Mouse (Mus musculus) midbrain, embryonic 12.5 days (tissue): ENCODE measurements around the gene Ifngr2. TPM values are rescaled to one million over a fixed set of nuclear protein-coding genes. Genes with fewer than 3 reads are reported as not detected.
"Not testable (repeated sequence)": the region's sequence is repeated elsewhere in the genome, so short reads cannot be mapped to it uniquely, and the experiment has no call there.

Experiments used
- ATAC-seq: fragments of 200-750 bp; cut with Nextera tagmentation; 2 replicates; pipeline ENCODE4 v1.8.0; 2017; ENCODE audit warnings: low read depth, moderate TSS enrichment, moderate library complexity; ENCODE audit not compliant: low FRiP score
- H3K27ac ChIP-seq: fragments of 300-500 bp; sonication (generic); replicated peaks from 2 replicates; pipeline ENCODE4 v1.5.1; 2016; ENCODE audit warnings: mild to moderate bottlenecking
- H3K27me3 ChIP-seq: fragments of 300-500 bp; sonication (generic); 2 replicates; pipeline ENCODE4 v1.6.1; 2016; ENCODE audit warnings: mild to moderate bottlenecking
- H3K36me3 ChIP-seq: fragments of 300-500 bp; sonication (generic); 2 replicates; pipeline ENCODE4 v1.6.1; 2016
- H3K4me1 ChIP-seq: fragments of 300-500 bp; sonication (generic); 2 replicates; pipeline ENCODE4 v1.6.1; 2016
- H3K4me2 ChIP-seq: fragments of 300-500 bp; sonication (generic); replicated peaks from 2 replicates; pipeline ENCODE4 v1.6.1; 2016; ENCODE audit warnings: mild to moderate bottlenecking, moderate library complexity
- H3K4me3 ChIP-seq: fragments of 300-500 bp; sonication (generic); 2 replicates; pipeline ENCODE4 v1.5.1; 2016; ENCODE audit warnings: mild to moderate bottlenecking
- H3K9ac ChIP-seq: fragments of 300-500 bp; sonication (generic); replicated peaks from 2 replicates; pipeline ENCODE4 v1.6.1; 2016; ENCODE audit warnings: mild to moderate bottlenecking, moderate library complexity
- H3K9me3 ChIP-seq: fragments of 300-500 bp; sonication (generic); 2 replicates; pipeline ENCODE4 v1.6.1; 2016; ENCODE audit warnings: mild to moderate bottlenecking
- WGBS: fragments of 180-500 bp; shearing (Covaris S2); methylation state at CpG from one replicate; pipeline ENCODE4 v1.1.7; 2016; 5-methylcytosine and 5-hydroxymethylcytosine counted together
- polyA plus RNA-seq: library from polyadenylated mRNA; unstranded; fragments of >200 nt; fragmentation: Nextera tagmentation; extraction: Ambion mirVana; gene quantifications from 2 replicates; pipeline ENCODE4 v1.2.1, GENCODE M21; 2016

The Ifngr2 gene
- polyA plus RNA-seq, 1 experiment from 2014 or later, result 43.4 TPM

GRCm38 (mm10) chr16:91526274-91526673 is 20.6 kb upstream of the Ifngr2 start:
- no peak overlapping the region for H3K4me2 ChIP-seq
- H3K9me3 ChIP-seq, result no peaks in the 10 kb centered on the region
- 97% methylated on average over 6 of the region's 6 CpGs for WGBS
- H3K9ac ChIP-seq, result no peak overlapping the region
- H3K4me1 ChIP-seq, result no peaks in the 10 kb centered on the region
- H3K27me3 ChIP-seq, result no peaks in the 10 kb centered on the region
- no peaks in the 10 kb centered on the region for H3K36me3 ChIP-seq
- no peak overlapping the region for H3K4me3 ChIP-seq
- no peak overlapping the region for H3K27ac ChIP-seq
- ATAC-seq, result no peak

GRCm38 (mm10) chr16:91527051-91527450 is 19.8 kb upstream of the Ifngr2 start:
- H3K36me3 ChIP-seq, result no peaks in the 10 kb centered on the region
- no peak overlapping the region for H3K4me2 ChIP-seq
- ATAC-seq, result no peak
- no peak overlapping the region for H3K4me3 ChIP-seq
- no peaks in the 10 kb centered on the region for H3K4me1 ChIP-seq
- WGBS, result 79% methylated on average over 10 of the region's 10 CpGs
- H3K9ac ChIP-seq, result no peak overlapping the region
- H3K27me3 ChIP-seq, result no peaks in the 10 kb centered on the region
- no peaks in the 10 kb centered on the region for H3K9me3 ChIP-seq
- H3K27ac ChIP-seq, result no peak overlapping the region

GRCm38 (mm10) chr16:91527500-91527899 is 19.4 kb upstream of the Ifngr2 start:
- no peak for ATAC-seq
- H3K27ac ChIP-seq, result no peak overlapping the region
- H3K27me3 ChIP-seq, result no peaks in the 10 kb centered on the region
- H3K9ac ChIP-seq, result no peak overlapping the region
- H3K9me3 ChIP-seq, result no peaks in the 10 kb centered on the region
- no peak overlapping the region for H3K4me3 ChIP-seq
- WGBS, result 73% methylated on average over 5 of the region's 5 CpGs
- no peak overlapping the region for H3K4me2 ChIP-seq
- no peaks in the 10 kb centered on the region for H3K36me3 ChIP-seq
- no peaks in the 10 kb centered on the region for H3K4me1 ChIP-seq

- Histone ChIP-seq H3K27me3 (no peaks in the 10 kb centered on the region), H3K36me3 (no peaks in the 10 kb centered on the region), H3K9ac (no peak overlapping the region), H3K4me3 (no peak overlapping the region), H3K27ac (no peak overlapping the region), H3K4me2 (no peak overlapping the region), H3K9me3 (no peaks in the 10 kb centered on the region), H3K4me1 (no peaks in the 10 kb centered on the region)
- 86% methylated on average over 9 of the region's 9 CpGs for WGBS
- no peak for ATAC-seq
Observed at GRCm38 (mm10) chr16:91528578-91528977, 18.3 kb upstream of the Ifngr2 start.

- not testable (repeated sequence) for ATAC-seq, H3K36me3 ChIP-seq, H3K27ac ChIP-seq, H3K4me2 ChIP-seq, H3K27me3 ChIP-seq, H3K4me3 ChIP-seq, H3K4me1 ChIP-seq, H3K9me3 ChIP-seq, H3K9ac ChIP-seq
- WGBS, result 70% methylated on average over 4 of the region's 4 CpGs
Observed at GRCm38 (mm10) chr16:91530830-91531229, 16.0 kb upstream of the Ifngr2 start.

GRCm38 (mm10) chr16:91531856-91532255 is 15.0 kb upstream of the Ifngr2 start:
- 91% methylated on average over 6 of the region's 6 CpGs for WGBS
- Histone ChIP-seq H3K4me2 (no peak overlapping the region), H3K4me3 (no peak overlapping the region), H3K9ac (no peak overlapping the region), H3K27me3 (no peaks in the 10 kb centered on the region), H3K4me1 (no peaks in the 10 kb centered on the region), H3K36me3 (no peaks in the 10 kb centered on the region), H3K9me3 (no peaks in the 10 kb centered on the region), H3K27ac (no peak overlapping the region)
- no peak for ATAC-seq

GRCm38 (mm10) chr16:91532429-91532828 is 14.4 kb upstream of the Ifngr2 start:
- H3K9me3 ChIP-seq, result no peaks in the 10 kb centered on the region
- H3K27me3 ChIP-seq, result no peaks in the 10 kb centered on the region
- ATAC-seq, result no peak
- H3K9ac ChIP-seq, result no peak overlapping the region
- H3K4me2 ChIP-seq, result no peak overlapping the region
- H3K4me3 ChIP-seq, result no peak overlapping the region
- no peaks in the 10 kb centered on the region for H3K4me1 ChIP-seq
- 59% methylated on average over 2 of the region's 2 CpGs for WGBS
- H3K27ac ChIP-seq, result no peak overlapping the region
- no peaks in the 10 kb centered on the region for H3K36me3 ChIP-seq

GRCm38 (mm10) chr16:91533097-91534001 is 13.5 kb upstream of the Ifngr2 start:
- 79% methylated on average over 23 of the region's 23 CpGs for WGBS
- Histone ChIP-seq H3K27me3 (no peaks in the 10 kb centered on the region), H3K4me2 (no peak overlapping the region), H3K36me3 (no peaks in the 10 kb centered on the region), H3K27ac (no peak overlapping the region), H3K9ac (no peak overlapping the region), H3K9me3 (no peaks in the 10 kb centered on the region), H3K4me1 (no peaks in the 10 kb centered on the region), H3K4me3 (no peak overlapping the region)
- no peak for ATAC-seq

- no peak for ATAC-seq
- no peaks in the 10 kb centered on the region for H3K9me3 ChIP-seq
- H3K4me1 ChIP-seq, result no peaks in the 10 kb centered on the region
- no peaks in the 10 kb centered on the region for H3K36me3 ChIP-seq
- H3K4me3 ChIP-seq, result no peak overlapping the region
- no peak overlapping the region for H3K27ac ChIP-seq
- WGBS, result 57% methylated on average over 13 of the region's 13 CpGs
- H3K4me2 ChIP-seq, result no peak overlapping the region
- H3K27me3 ChIP-seq, result no peaks in the 10 kb centered on the region
- no peak overlapping the region for H3K9ac ChIP-seq
Observed at GRCm38 (mm10) chr16:91534477-91534876, 12.4 kb upstream of the Ifngr2 start.

GRCm38 (mm10) chr16:91534888-91535287 is 12.0 kb upstream of the Ifngr2 start:
- no peaks in the 10 kb centered on the region for H3K4me1 ChIP-seq
- H3K27ac ChIP-seq, result no peak overlapping the region
- no peak overlapping the region for H3K4me3 ChIP-seq
- WGBS, result 84% methylated on average over 6 of the region's 6 CpGs
- no peak overlapping the region for H3K4me2 ChIP-seq
- H3K36me3 ChIP-seq, result no peaks in the 10 kb centered on the region
- no peaks in the 10 kb centered on the region for H3K9me3 ChIP-seq
- no peak overlapping the region for H3K9ac ChIP-seq
- no peaks in the 10 kb centered on the region for H3K27me3 ChIP-seq
- no peak for ATAC-seq

- ATAC-seq, result no peak
- WGBS, result 92% methylated on average over 6 of the region's 6 CpGs
Observed at GRCm38 (mm10) chr16:91536372-91536771, 10.5 kb upstream of the Ifngr2 start.

GRCm38 (mm10) chr16:91537065-91537464 is 9.8 kb upstream of the Ifngr2 start:
- WGBS, result 75% methylated on average over 3 of the region's 3 CpGs
- no peak for ATAC-seq

More at GRCm38 (mm10) chr16:91536372-91536771, 10.5 kb upstream of the Ifngr2 start:
- Histone ChIP-seq H3K9ac (no peak overlapping the region), H3K4me1 (peaks cover 2% of the 10 kb centered on the region; the same call in 1 of the 2 replicates), H3K27me3 (no peaks in the 10 kb centered on the region), H3K9me3 (no peaks in the 10 kb centered on the region), H3K4me2 (no peak overlapping the region), H3K27ac (no peak overlapping the region), H3K4me3 (no peak overlapping the region), H3K36me3 (no peaks in the 10 kb centered on the region)

More at GRCm38 (mm10) chr16:91537065-91537464, 9.8 kb upstream of the Ifngr2 start:
- no peaks in the 10 kb centered on the region for H3K27me3 ChIP-seq
- H3K27ac ChIP-seq, result no peak overlapping the region
- H3K36me3 ChIP-seq, result no peaks in the 10 kb centered on the region
- H3K4me2 ChIP-seq, result no peak overlapping the region
- no peaks in the 10 kb centered on the region for H3K9me3 ChIP-seq
- peaks cover 8% of the 10 kb centered on the region for H3K4me1 ChIP-seq
- no peak overlapping the region for H3K4me3 ChIP-seq
- no peak overlapping the region for H3K9ac ChIP-seq
